Mouse (Mus musculus): ENCODE measurements around the gene Lin28a. TPM values are rescaled to one million over a fixed set of nuclear protein-coding genes. Genes with fewer than 3 reads are reported as not detected.
A peak's percentile ranks its signal among the peaks of the same experiment; 100 is the strongest.

Lin28a gene
- total and polyA plus RNA-seq, 2 experiments from 2014 or later = 0.05 TPM; not detected in 1

GRCm38 (mm10) chr4:134019210-134019609 lies 569 bp upstream of the Lin28a start:
- Histone ChIP-seq H3K9me3 (ENCODE audit: low read length) (no peaks in the 10 kb centered on the region), H3K36me3 (ENCODE audit: insufficient read depth) (no peaks in the 10 kb centered on the region), H3K4me1 (ENCODE audit: insufficient read depth) (no peaks in the 10 kb centered on the region; the same call in none of the 2 replicates), H3K9ac (no peak overlapping the region), H3K4me3 (ENCODE audit: low read depth, low read length) (no peak overlapping the region; the same call in 1 of the 2 replicates), H3K4me2 (ENCODE audit: low read depth) (peak overlapping the region; percentile 14), H3K27ac (ENCODE audit: low read depth, low read length) (no peak overlapping the region), H3K27me3 (ENCODE audit: insufficient read depth, low read length) (peaks cover 27% of the 10 kb centered on the region)
- TF ChIP-seq CTCF (IDR thresholded peaks at IDR 0.05; ENCODE audit: low read depth) = no peak
- DNase-seq (no peak), ATAC-seq (no peak)
- 2% methylated on average over 5 of the region's 10 CpGs for WGBS

GRCm38 (mm10) chr4:134018038-134018778 lies 433 bp downstream of the Lin28a start:
- H3K36me3 ChIP-seq (ENCODE audit: insufficient read depth) = no peaks in the 10 kb centered on the region
- H3K4me1 ChIP-seq (ENCODE audit: insufficient read depth) = no peaks in the 10 kb centered on the region; the same call in none of the 2 replicates
- H3K27ac ChIP-seq (ENCODE audit: low read depth, low read length) = no peak overlapping the region
- H3K4me2 ChIP-seq (ENCODE audit: low read depth) = peak overlapping the region; percentile 43
- ATAC-seq (no peak), DNase-seq (no peak)
- no peak overlapping the region for H3K9ac ChIP-seq
- 1% methylated on average over 46 of the region's 46 CpGs for WGBS
- H3K4me3 ChIP-seq (ENCODE audit: low read depth, low read length) = peak overlapping the region; percentile 25
- H3K27me3 ChIP-seq (ENCODE audit: insufficient read depth, low read length) = peaks cover 27% of the 10 kb centered on the region
- no peak for TF ChIP-seq CTCF (IDR thresholded peaks at IDR 0.05; ENCODE audit: low read depth)
- H3K9me3 ChIP-seq (ENCODE audit: low read length) = no peaks in the 10 kb centered on the region

GRCm38 (mm10) chr4:134017201-134017865 lies 1.3 kb downstream of the Lin28a start:
- no peak overlapping the region for H3K27ac ChIP-seq (ENCODE audit: low read depth, low read length)
- H3K4me1 ChIP-seq (ENCODE audit: insufficient read depth) = no peaks in the 10 kb centered on the region; the same call in none of the 2 replicates
- no peak overlapping the region for H3K9ac ChIP-seq
- H3K9me3 ChIP-seq (ENCODE audit: low read length) = no peaks in the 10 kb centered on the region
- no peak for TF ChIP-seq CTCF (IDR thresholded peaks at IDR 0.05; ENCODE audit: low read depth)
- H3K4me2 ChIP-seq (ENCODE audit: low read depth) = peak overlapping the region; percentile 43
- ATAC-seq = no peak
- WGBS = 6% methylated on average over 21 of the region's 21 CpGs
- no peak for DNase-seq
- peak overlapping the region; percentile 25; the same call in 1 of the 2 replicates for H3K4me3 ChIP-seq (ENCODE audit: low read depth, low read length)
- no peaks in the 10 kb centered on the region for H3K36me3 ChIP-seq (ENCODE audit: insufficient read depth)
- H3K27me3 ChIP-seq (ENCODE audit: insufficient read depth, low read length) = peaks cover 27% of the 10 kb centered on the region

DNA sequence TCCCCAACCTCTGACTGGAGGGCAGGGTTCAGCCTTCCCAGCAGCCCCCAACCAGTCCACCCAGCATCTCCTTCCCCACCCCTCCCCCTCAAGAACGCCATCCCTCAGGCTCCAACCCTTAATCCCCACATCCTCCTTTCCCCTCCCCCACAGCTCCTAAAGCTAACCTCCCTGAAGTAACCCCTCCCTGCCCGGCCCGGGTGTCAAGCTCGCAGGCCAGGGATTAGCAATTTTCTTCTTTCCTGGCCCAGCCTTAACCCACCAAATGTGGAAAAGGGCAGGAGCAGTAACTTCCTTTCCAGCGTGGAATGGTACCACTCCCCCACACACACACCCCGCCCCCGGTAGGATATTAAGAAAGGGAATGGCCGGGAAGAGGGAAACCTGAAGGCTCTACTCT lies 1.9 kb downstream of the Lin28a start:
- H3K27ac ChIP-seq (ENCODE audit: low read depth, low read length) = no peak overlapping the region
- H3K36me3 ChIP-seq (ENCODE audit: insufficient read depth) = no peaks in the 10 kb centered on the region
- no peak for ATAC-seq
- 2% methylated on average over 8 of the region's 8 CpGs for WGBS
- no peaks in the 10 kb centered on the region for H3K9me3 ChIP-seq (ENCODE audit: low read length)
- DNase-seq = no peak
- no peaks in the 10 kb centered on the region; the same call in none of the 2 replicates for H3K4me1 ChIP-seq (ENCODE audit: insufficient read depth)
- peaks cover 27% of the 10 kb centered on the region for H3K27me3 ChIP-seq (ENCODE audit: insufficient read depth, low read length)
- H3K4me3 ChIP-seq (ENCODE audit: low read depth, low read length) = no peak overlapping the region
- no peak for TF ChIP-seq CTCF (IDR thresholded peaks at IDR 0.05; ENCODE audit: low read depth)
- H3K4me2 ChIP-seq (ENCODE audit: low read depth) = no peak overlapping the region
- no peak overlapping the region for H3K9ac ChIP-seq

DNA sequence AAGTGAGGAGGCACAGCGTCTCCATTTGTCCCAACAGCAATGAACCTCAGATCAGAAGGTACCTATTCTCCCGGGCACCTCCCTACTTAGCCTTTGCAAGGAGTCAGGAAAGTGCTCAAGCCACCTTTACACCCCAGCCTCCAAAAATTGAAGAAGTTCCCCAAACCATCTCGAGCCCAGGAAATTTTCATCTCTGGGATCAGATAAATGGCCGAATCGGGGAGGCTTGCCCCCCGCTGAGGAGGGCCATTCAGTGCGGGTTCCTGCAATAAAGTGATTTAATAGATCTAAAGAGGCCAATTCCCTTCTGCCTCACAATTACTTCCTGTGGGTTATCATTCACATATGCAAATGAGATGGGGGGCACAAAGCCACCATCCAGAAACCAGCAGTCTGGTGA lies 2.4 kb downstream of the Lin28a start:
- DNase-seq (no peak), ATAC-seq (no peak)
- Histone ChIP-seq H3K4me2 (ENCODE audit: low read depth) (no peak overlapping the region), H3K9me3 (ENCODE audit: low read length) (no peaks in the 10 kb centered on the region), H3K27ac (ENCODE audit: low read depth, low read length) (no peak overlapping the region), H3K9ac (no peak overlapping the region), H3K27me3 (ENCODE audit: insufficient read depth, low read length) (peaks cover 27% of the 10 kb centered on the region), H3K36me3 (ENCODE audit: insufficient read depth) (no peaks in the 10 kb centered on the region), H3K4me3 (ENCODE audit: low read depth, low read length) (no peak overlapping the region), H3K4me1 (ENCODE audit: insufficient read depth) (no peaks in the 10 kb centered on the region; the same call in none of the 2 replicates)
- TF ChIP-seq CTCF (IDR thresholded peaks at IDR 0.05; ENCODE audit: low read depth) = no peak
- WGBS = 8% methylated on average over 7 of the region's 7 CpGs

DNA sequence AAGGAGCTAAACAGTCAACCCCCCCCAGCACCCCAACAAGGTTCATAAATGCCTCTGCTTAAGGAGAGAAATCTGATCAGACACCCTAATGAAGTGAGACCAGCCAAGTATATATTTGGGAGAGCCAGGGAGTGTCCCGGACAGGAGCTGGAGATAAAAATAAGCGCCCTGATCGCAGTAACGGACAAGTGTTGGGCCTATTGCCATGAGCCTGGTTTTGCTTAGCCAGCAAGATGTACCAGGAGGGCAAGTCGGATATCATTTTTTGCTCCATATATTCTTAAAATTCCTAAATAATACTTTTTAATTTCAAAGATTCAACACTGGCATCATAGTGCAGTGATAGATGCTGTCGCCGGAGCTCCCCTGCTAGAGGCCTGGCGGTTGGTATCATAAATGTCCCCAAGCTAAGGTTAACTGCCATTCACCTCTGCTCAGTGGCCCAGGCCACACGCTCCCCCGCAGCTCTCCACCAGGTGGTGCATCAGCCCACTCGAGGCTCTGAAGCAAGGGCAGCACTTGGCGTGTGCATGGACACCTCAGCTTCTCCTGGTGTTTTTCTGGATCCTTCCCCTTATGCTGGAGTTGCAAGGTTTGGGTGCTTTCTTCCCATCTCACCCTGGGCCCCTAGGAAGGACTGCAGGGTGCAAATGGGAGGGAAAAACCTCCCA lies 5.6 kb downstream of the Lin28a start:
- H3K9ac ChIP-seq = no peak overlapping the region
- H3K36me3 ChIP-seq (ENCODE audit: insufficient read depth) = no peaks in the 10 kb centered on the region
- 45% methylated on average over 12 of the region's 12 CpGs for WGBS
- peaks cover 20% of the 10 kb centered on the region for H3K27me3 ChIP-seq (ENCODE audit: insufficient read depth, low read length)
- no peak for ATAC-seq
- H3K4me3 ChIP-seq (ENCODE audit: low read depth, low read length) = no peak overlapping the region
- peak; percentile 60 for TF ChIP-seq CTCF (IDR thresholded peaks at IDR 0.05; ENCODE audit: low read depth)
- H3K9me3 ChIP-seq (ENCODE audit: low read length) = no peaks in the 10 kb centered on the region
- H3K4me2 ChIP-seq (ENCODE audit: low read depth) = no peak overlapping the region
- no peaks in the 10 kb centered on the region; the same call in 1 of the 2 replicates for H3K4me1 ChIP-seq (ENCODE audit: insufficient read depth)
- H3K27ac ChIP-seq (ENCODE audit: low read depth, low read length) = no peak overlapping the region
- DNase-seq = no peak
